Mouse (Mus musculus): ENCODE data around the gene Cox8b.

DNA sequence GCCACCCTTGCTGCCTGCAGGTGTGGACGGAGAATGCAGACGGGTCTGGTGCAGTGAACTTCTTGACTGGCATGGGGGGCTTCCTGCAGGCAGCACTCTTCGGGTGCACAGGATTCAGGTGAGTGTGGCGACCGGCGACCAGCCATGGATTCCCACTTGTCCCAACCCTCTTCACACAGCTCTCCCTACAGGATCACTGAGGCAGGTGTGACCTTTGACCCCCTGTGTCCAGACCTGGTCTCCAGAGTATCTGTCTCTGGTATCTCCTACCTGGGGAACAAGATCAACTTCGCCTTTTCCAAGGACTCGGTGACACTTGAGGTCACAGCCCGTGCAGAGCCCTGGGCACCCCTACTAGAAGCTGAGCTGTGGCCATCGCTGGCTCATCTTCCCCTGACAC, 46.1 kb upstream of the Cox8b start:
- TF ChIP-seq SIN3A (IDR thresholded peaks at IDR 0.05; ENCODE audit: low read length), result no peak
- TF ChIP-seq BHLHE40 (IDR thresholded peaks at IDR 0.05; ENCODE audit: borderline replicate concordance, low read depth, low read length), result no peak
- TF ChIP-seq CTCF (IDR thresholded peaks at IDR 0.05 in 2 of 3, conservative IDR thresholded peaks at IDR 0.05 in 1 of 3; ENCODE audit: control insufficient read depth in 1 of 3, insufficient read depth in 1 of 3, low read depth in 2 of 3, low read length in 3 of 3, poor library complexity in 1 of 3, severe bottlenecking in 1 of 3), result no peak
- TF ChIP-seq USF1 (IDR thresholded peaks at IDR 0.05; ENCODE audit: low read depth, low read length), result no peak
- TF ChIP-seq EP300 (IDR thresholded peaks at IDR 0.05; ENCODE audit: low read depth in 1 of 2, low read length in 2 of 2), result no peak
- no peak for TF ChIP-seq KAT2A (conservative IDR thresholded peaks at IDR 0.05; ENCODE audit: low read depth, low read length)
- TF ChIP-seq MXI1 (IDR thresholded peaks at IDR 0.05; ENCODE audit: low read depth, low read length), result no peak
- no peak for TF ChIP-seq POLR2A (IDR thresholded peaks at IDR 0.05; ENCODE audit: control insufficient read depth in 1 of 2, insufficient read depth in 1 of 2, low read depth in 1 of 2, low read length in 2 of 2, poor library complexity in 1 of 2)
- no peak for TF ChIP-seq POLR2AphosphoS5 (IDR thresholded peaks at IDR 0.05; ENCODE audit: borderline replicate concordance, low read depth, low read length)
- TF ChIP-seq TAL1 (IDR thresholded peaks at IDR 0.05; ENCODE audit: low read length), result no peak
- no peak for TF ChIP-seq RAD21 (IDR thresholded peaks at IDR 0.05; ENCODE audit: low read depth, low read length)
- TF ChIP-seq TCF12 (IDR thresholded peaks at IDR 0.05; ENCODE audit: low read depth, low read length), result no peak
- TF ChIP-seq JUND (IDR thresholded peaks at IDR 0.05; ENCODE audit: low read depth, low read length), result no peak
